Mouse (Mus musculus): ENCODE measurements around the gene Tbxa2r.

The Tbxa2r gene

DNA sequence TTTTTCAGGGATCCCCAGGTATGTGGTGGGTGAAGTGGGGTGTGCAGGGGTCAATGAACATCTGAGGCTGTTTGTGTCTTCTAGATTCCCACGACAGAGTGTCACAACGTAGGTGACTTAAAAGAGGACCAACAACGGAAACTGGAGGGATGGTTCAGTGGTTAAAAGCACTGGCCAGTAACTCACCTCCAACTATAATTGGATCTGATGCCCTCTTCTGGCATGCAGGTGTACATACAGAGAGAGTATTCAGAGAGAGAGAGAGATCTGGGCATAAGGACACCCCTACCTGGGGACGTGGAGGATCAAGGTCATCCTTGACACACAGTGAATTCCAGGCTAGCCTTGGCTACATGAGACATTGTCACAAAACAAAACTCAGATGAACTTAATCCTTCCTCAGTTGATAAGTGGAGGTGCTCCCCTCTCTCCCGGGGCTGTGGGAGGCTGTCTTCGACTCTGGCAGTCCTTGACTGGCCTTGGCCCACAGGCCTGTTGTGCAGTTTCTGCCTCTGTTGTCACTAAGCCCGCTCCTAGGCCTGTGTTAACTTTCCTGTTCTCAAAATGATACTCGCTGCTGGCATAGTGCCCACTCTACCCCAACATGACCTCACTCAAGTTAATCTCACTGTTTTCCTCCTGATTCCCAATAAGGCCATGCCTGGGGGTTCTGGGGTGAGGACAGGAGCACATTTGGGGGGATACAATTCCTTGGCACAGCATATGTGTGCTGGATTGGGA is 16.1 kb downstream of the Tbxa2r start:
- DNase-seq (ENCODE audit: low read depth, low spot score): no peak

DNA sequence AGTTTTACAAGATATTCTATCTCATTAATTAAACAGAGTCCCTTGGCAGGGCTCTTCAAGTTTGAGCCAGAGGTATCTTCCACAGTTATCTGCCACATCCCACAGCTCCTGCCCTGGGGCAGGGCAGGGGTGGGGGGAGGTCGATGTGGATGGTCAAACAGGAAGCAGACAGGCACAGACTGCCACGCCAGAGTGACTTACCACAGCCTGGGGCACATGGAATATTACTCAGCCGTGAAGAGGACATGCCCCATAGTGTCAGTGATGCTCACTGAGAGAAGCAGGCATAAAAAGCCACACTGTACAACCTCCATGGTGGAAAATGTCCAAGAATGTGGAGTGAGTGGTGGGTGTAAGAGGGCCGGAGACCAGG is 16.6 kb downstream of the Tbxa2r start:
- no peak for DNase-seq (ENCODE audit: low read depth, low spot score)

DNA sequence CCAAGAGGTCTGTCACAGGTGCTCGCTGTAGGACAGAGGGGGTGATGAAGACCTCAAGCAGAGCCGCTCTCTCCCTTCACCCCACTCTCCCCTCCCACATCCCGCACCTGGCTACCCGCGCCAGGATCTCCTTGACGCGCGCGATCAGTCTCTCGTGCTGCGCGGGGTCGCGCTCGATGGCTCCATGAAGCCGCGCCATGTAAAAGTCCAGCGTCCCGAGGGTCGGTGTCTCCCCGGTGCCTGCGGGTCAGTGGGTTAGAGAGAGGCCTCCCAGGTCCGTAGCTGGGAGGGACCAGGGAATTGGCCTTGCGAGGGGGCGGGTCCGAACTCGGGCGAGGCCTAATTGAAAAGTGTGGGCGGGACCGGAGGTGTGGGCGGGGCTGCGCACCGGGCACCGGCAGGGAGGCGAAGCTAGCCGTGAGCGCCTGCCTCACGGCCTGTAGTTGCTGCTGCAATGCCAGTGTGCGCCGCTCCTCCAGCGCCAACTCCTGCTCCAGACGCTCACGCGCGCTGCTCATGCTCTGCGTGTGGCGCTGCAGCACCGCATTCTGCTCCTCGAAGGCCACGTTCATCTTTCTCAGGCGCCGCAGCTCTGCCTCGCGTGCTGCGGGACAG is 18.0 kb downstream of the Tbxa2r start:
- peak; percentile 54 for DNase-seq (ENCODE audit: low read depth, low spot score)

DNA sequence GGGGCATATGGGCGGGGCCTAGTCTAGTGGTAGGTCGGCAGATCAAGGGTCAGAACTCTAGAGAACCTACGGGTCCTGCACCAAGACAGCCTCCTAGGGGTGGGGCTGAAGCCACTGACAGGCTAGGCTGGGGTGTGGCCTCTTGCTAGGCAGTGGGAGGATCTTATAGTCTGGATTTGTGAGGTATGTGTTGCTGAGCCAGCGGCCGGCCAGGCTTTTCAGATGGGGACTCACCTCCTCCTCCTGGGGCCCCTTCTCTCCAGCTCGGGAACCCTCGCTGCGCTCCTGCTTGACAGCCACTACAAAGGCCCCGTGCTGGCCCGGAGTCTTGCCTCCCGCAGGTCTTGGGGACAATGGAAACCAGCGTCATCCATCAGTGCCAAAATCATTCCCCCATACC is 20.6 kb downstream of the Tbxa2r start:
- DNase-seq (ENCODE audit: low read depth, low spot score): peak; percentile 57

DNA sequence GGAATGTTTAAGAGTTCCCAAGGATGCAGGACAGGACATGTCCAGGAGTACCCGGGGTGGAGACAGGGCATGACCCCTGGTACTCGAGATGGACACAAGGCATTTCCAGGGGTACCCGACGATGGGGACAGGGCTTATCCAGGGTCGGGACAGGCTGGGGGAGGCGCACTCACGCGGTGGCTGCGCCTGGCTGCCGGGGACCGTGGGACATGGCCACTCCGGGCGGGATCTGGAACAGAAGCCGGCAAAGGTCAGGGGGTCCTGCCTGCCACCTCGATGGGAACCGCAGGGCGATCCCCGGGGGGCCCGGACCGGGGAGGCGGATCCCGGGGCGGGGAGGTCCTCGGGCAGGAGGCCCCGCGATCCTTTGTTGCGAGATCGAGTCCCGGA is 21.4 kb downstream of the Tbxa2r start:
- no peak for DNase-seq (ENCODE audit: low read depth, low spot score)

- DNase-seq (ENCODE audit: low read depth, low spot score): peak; percentile 98
Observed at GRCm38 (mm10) chr10:81350351-81351063, 22.0 kb downstream of the Tbxa2r start, which contains the start of gene Hmg20b. TSS of gene Hmg20b (minus strand) at chr10:81350480.

- no peak for DNase-seq (ENCODE audit: low read depth, low spot score)
Observed at GRCm38 (mm10) chr10:81351678-81352291, 23.3 kb downstream of the Tbxa2r start.

GRCm38 (mm10) chr10:81354738-81355477 is 26.4 kb downstream of the Tbxa2r start:
- no peak for DNase-seq (ENCODE audit: low read depth, low spot score)

DNA sequence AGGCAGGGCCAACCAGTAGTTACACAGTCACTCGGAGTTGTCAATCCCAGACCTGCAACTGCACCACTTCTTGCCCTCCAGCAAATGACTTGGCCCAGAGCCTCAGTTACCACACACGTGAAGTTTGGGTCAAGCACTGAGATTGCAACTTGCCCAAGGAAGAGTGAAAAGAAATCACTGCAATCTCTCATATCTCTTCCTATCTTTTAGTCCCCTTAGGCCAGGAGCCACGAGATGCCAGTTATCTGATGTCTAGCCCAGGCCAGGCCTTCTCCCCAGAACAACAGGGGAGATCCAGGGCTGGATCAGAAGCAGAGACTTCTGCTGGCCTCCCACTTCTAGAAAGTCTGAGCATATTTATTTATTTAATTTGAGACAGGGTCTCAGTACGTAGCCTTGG is 27.0 kb downstream of the Tbxa2r start:
- no peak for DNase-seq (ENCODE audit: low read depth, low spot score)

GRCm38 (mm10) chr10:81356352-81356990 is 27.9 kb downstream of the Tbxa2r start:
- DNase-seq (ENCODE audit: low read depth, low spot score): no peak

- no peak for DNase-seq (ENCODE audit: low read depth, low spot score)
Observed at GRCm38 (mm10) chr10:81356991-81357844, 28.7 kb downstream of the Tbxa2r start, which contains the start of gene Mfsd12. TSS of gene Mfsd12 (plus strand) at chr10:81357491.

- DNase-seq (ENCODE audit: low read depth, low spot score): no peak
Observed at GRCm38 (mm10) chr10:81358209-81358608, 29.7 kb downstream of the Tbxa2r start.

DNA sequence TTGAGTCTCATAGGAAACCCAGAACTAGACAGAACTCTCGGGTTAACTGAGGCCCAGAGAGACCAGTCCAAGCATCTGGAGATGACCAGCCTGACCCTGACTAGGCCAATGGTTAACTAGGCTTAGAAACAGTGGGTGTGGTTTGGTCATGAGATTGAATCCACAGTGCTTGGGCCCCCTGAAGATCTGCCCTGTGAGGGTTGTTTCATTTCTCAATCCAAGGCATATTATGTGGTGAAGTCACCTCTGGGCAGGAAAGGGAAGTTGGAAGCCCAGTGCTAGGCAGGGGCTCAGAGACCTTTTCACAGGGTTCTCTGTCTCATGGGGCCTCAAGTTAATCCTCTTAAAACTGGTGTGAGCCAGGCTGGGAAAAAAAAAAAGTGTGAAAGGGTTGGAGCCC is 30.3 kb downstream of the Tbxa2r start:
- DNase-seq (ENCODE audit: low read depth, low spot score): no peak

- no peak for DNase-seq (ENCODE audit: low read depth, low spot score)
Observed at GRCm38 (mm10) chr10:81360721-81361120, 32.2 kb downstream of the Tbxa2r start.

DNA sequence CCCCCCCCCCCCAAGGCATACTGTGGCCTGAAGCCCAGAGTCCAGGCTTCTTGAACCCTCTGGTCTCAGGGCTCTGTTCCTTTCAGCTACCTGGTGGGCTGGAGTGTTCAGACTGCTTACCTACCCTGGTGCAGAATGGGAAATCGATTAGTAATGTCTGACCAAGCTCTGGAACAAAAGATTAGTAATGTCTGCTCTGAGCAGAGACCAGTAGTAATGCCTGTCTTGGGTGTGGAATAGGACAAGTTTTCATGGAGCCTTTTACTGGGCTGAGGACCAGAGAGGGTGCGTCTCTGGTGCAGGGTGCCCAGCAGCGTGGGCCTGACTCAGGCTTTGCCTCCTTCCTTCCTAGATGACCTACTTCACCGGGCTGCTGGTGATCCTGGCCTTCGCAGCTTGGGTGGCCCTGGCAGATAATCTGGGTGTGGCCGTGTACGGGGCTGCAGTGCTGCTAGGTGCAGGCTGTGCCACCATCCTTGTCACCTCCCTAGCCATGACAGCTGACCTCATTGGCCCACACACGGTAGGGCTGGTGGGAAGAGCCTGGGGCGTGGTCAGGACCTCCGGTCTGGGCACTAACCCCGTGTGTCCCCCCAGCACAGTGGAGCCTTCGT is 33.9 kb downstream of the Tbxa2r start:
- no peak for DNase-seq (ENCODE audit: low read depth, low spot score)

DNA sequence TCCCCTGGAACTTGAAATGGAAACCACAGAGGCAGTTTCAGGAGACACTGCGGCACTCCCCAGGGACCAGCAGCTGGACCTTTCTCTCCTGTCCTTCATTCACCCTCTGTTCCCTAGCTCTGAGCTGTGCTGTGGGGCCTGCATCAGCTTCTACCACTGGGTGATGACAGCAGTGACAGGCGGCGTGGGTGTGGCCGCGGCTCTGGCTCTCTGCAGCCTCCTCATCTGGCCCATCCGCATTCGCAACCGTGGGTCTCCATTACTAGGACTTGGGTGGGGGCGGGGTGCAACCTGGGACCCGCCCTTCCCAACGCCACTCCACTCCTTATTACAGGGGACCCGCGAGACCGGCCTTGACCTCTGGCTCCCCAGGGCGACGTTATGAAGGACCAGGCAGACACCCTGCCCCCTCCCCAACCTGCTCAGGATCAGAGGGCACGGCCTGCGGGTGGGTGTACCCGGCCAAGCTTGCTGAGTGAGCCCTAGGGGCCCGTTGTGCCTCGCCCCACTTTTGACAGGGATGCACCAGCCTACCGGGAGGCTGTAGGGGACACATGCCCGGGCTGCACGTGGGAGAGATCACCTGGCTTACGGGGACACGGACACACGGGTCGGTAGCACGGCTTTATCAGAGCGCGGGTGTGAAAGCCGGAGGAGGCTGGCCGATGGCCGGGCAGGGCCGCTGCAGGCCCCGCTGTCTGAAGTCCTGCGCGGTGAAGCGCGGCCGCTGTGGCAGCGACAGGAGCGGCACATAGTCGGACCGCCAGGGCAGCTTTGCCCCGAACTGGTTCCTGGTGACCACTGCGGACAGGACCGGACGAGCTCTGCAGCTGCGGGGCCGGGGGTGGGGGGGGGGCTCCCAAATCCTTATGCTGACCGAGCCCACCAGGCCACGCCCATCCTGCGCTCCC is 35.2 kb downstream of the Tbxa2r start:
- DNase-seq (ENCODE audit: low read depth, low spot score): no peak

- DNase-seq (ENCODE audit: low read depth, low spot score): no peak
Observed at GRCm38 (mm10) chr10:81364666-81365065, 36.1 kb downstream of the Tbxa2r start.

- no peak for DNase-seq (ENCODE audit: low read depth, low spot score)
Observed at GRCm38 (mm10) chr10:81365073-81365472, 36.5 kb downstream of the Tbxa2r start.
